Mouse (Mus musculus): ENCODE measurements around the gene Gm13271.

DNA sequence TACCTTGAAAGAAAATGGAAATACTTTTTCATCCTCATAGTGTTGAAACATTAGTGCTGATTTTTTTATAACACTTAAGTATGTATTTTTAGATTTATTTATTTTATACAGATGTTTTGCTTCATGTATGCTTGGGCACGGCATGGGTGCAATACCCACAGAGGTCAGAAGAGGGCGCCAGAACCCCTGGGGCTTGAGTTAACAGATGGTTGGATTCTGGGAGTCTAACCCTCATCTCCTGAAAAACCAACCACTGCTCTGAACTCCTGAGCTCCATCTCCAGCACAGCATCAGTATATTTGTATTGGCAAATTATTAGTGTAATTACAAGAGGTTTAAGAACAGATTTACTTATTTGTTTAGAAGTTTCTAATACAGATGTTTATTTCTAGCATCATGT is 16.2 kb upstream of the Gm13271 start:
- no peak for TF ChIP-seq POLR2A (IDR thresholded peaks at IDR 0.05; ENCODE audit: borderline replicate concordance, insufficient read depth, low read length)
- TF ChIP-seq CTCF (IDR thresholded peaks at IDR 0.05; ENCODE audit: borderline replicate concordance, insufficient read depth, low read depth, low read length) = peak; percentile 81
